Mouse (Mus musculus) heart, postnatal 0 days (tissue): ENCODE measurements around the gene Lrrc75a. TPM values are rescaled to one million over a fixed set of nuclear protein-coding genes. Genes with fewer than 3 reads are reported as not detected.
A peak's percentile ranks its signal among the peaks of the same experiment; 100 is the strongest.

Experiments used
- ATAC-seq: fragments of 200-750 bp; cut with Nextera tagmentation; 2 replicates; pipeline ENCODE4 v1.8.0; 2017; ENCODE audit warnings: low read depth, moderate number of reproducible peaks, moderate library complexity; ENCODE audit not compliant: insufficient read depth
- DNase-seq: peaks from one replicate; pipeline ENCODE4 v3.0.0-alpha.2; 2016; ENCODE audit warnings: low spot score
- H3K27ac ChIP-seq: fragments of 300-500 bp; sonication (generic); 2 replicates; pipeline ENCODE4 v1.5.1; 2014; ENCODE audit warnings: low read depth, mild to moderate bottlenecking
- H3K27me3 ChIP-seq: fragments of 300-500 bp; sonication (generic); 2 replicates; pipeline ENCODE4 v1.6.1; 2014; ENCODE audit warnings: low read length, mixed read lengths; ENCODE audit not compliant: control insufficient read depth, insufficient read depth
- H3K36me3 ChIP-seq: fragments of 300-500 bp; sonication (generic); replicated peaks from 2 replicates; pipeline ENCODE4 v1.6.1; 2014; ENCODE audit warnings: low read length, mixed read lengths; ENCODE audit not compliant: control insufficient read depth, insufficient read depth
- H3K4me1 ChIP-seq: fragments of 300-500 bp; sonication (generic); 2 replicates; pipeline ENCODE4 v1.6.1; 2014; ENCODE audit warnings: antibody characterized with exemption; ENCODE audit not compliant: control insufficient read depth, insufficient read depth
- H3K4me2 ChIP-seq: fragments of 300-500 bp; sonication (generic); 2 replicates; pipeline ENCODE4 v1.6.1; 2014; ENCODE audit warnings: low read depth, mild to moderate bottlenecking, low read length, moderate library complexity
- H3K4me3 ChIP-seq: fragments of 300-500 bp; sonication (generic); 2 replicates; pipeline ENCODE4 v1.5.1; 2014; ENCODE audit warnings: low read depth, low read length
- H3K9ac ChIP-seq: fragments of 300-500 bp; sonication (generic); replicated peaks from 2 replicates; pipeline ENCODE4 v1.6.1; 2014; ENCODE audit warnings: low read depth, low read length, mixed read lengths
- H3K9me3 ChIP-seq: fragments of 300-500 bp; sonication (generic); replicated peaks from 2 replicates; pipeline ENCODE4 v1.6.1; 2016; ENCODE audit warnings: low read length; ENCODE audit not compliant: control insufficient read depth
- CTCF ChIP-seq: IDR thresholded peaks from 2 replicates; pipeline ENCODE4 v1.5.1; 2016; ENCODE audit warnings: antibody characterized with exemption, control low read depth, low read depth
- EP300 ChIP-seq: IDR thresholded peaks from 2 replicates; pipeline ENCODE4 v1.6.1; 2016; ENCODE audit warnings: antibody characterized with exemption, low read depth
- WGBS: fragments of 180-500 bp; shearing (Covaris S2); extraction: QIAGEN DNeasy Blood & Tissue Kit; methylation state at CpG from one replicate; pipeline ENCODE4 v1.1.7; 2014; 5-methylcytosine and 5-hydroxymethylcytosine counted together
- polyA plus RNA-seq: library from polyadenylated mRNA; unstranded; fragments of >200 nt; fragmentation: Nextera tagmentation; extraction: Ambion mirVana; gene quantifications from 2 replicates; pipeline ENCODE4 v1.2.1, GENCODE M21; 2015
- total RNA-seq: library from RNA; depleted of rRNA; stranded (reverse); fragments of >200 nt; gene quantifications from 2 replicates; pipeline ENCODE4 v1.2.3, GENCODE M21; 2014; ENCODE audit warnings: low replicate concordance

Gene Lrrc75a
- total and polyA plus RNA-seq, 2 experiments from 2014 or later, result 9.6 to 33.9 TPM

DNA sequence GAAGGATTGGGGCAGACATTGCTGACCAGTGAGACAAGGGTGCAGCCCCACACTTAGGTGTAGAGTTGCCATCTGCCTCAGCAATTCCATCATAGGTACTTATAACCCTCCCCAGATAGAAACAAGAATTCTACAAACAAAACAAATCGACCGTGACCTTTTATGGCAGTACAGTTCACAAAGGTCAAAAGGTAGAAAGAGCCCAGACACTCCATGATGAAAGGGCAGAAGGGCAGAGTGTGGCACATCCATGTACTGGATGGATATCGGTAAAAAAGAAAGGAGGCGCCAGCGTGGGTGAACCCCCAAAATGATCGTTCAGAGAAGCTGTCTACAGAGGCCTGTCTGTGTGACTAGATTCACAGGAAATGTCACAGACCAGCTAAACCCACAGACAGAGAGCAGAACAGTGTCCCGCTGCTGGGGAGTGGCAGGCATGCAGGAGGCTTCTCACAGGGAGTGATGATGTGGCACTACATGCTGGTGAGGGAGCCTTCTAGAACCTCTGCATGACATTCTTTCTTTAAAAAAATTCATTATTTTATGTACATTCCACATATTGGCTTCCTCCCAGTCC, 30.5 kb upstream of the Lrrc75a start:
- no peaks in the 10 kb centered on the region for H3K4me1 ChIP-seq
- H3K9me3 ChIP-seq, result no peaks in the 10 kb centered on the region
- no peak overlapping the region for H3K9ac ChIP-seq
- TF ChIP-seq CTCF, result no peak
- no peak for TF ChIP-seq EP300
- no peak overlapping the region for H3K27ac ChIP-seq
- no peak overlapping the region for H3K4me2 ChIP-seq
- ATAC-seq, result no peak
- no peaks in the 10 kb centered on the region for H3K27me3 ChIP-seq
- no peak overlapping the region for H3K4me3 ChIP-seq
- H3K36me3 ChIP-seq, result no peaks in the 10 kb centered on the region
- DNase-seq, result no peak
- WGBS, result 83% methylated on average over 7 of the region's 7 CpGs

GRCm38 (mm10) chr11:62676290-62676596, 27.9 kb upstream of the Lrrc75a start:
- 88% methylated on average over 4 of the region's 4 CpGs for WGBS
- Histone ChIP-seq H3K4me2 (no peak overlapping the region), H3K4me1 (no peaks in the 10 kb centered on the region), H3K36me3 (no peaks in the 10 kb centered on the region), H3K4me3 (no peak overlapping the region), H3K9me3 (no peaks in the 10 kb centered on the region), H3K27ac (no peak overlapping the region), H3K27me3 (no peaks in the 10 kb centered on the region), H3K9ac (no peak overlapping the region)
- no peak for TF ChIP-seq EP300
- TF ChIP-seq CTCF, result no peak
- ATAC-seq (0 out of 2 replicates have a peak, but pooled peaks have one; percentile 15), DNase-seq (no peak)

DNA sequence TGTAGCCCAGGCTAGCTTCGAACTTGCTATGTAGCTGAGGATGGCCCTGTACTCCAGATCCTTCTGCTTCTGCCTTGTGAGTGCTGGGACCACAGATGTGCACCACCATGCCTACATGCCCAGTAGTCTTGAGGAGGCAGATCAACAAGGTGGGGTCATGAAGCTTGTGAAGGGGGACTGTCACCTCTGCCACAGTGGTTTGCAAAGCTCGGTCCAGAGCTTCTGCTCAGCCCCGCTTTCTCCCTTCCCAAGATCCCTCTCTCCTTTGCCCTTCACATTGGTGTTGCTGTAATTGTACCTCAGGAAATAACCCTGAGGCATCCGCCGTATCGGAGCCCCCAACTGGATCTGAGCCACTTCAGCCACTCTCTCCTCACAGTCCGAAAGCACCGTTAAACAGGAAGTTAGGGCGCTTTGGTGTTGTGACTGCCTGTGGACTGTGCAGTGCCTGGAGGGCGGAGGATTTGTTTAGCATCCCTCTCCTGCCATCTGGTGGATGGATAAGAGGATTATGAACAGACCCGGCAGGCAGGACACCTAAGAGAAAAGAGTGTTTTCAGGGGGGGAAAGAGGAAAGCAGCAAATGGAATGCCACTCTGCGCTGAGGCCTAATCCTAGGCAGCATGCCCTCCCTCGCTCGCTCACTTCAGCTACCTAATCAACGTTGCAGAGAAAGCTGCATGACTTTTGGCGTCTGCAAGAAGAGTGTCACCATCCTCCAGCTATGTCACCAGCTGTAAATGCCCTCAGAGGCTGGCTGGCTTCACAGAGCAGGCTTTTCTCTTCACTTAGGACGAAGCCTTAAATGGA, 27.4 kb upstream of the Lrrc75a start:
- no peaks in the 10 kb centered on the region for H3K36me3 ChIP-seq
- DNase-seq (peak; percentile 93), ATAC-seq (peak; percentile 94)
- H3K27me3 ChIP-seq, result no peaks in the 10 kb centered on the region
- no peaks in the 10 kb centered on the region for H3K4me1 ChIP-seq
- peak overlapping the region; percentile 38 for H3K4me3 ChIP-seq
- TF ChIP-seq EP300 (no peak), CTCF (peak; percentile 91)
- peak overlapping the region; percentile 50; the same call in 1 of the 2 replicates for H3K9ac ChIP-seq
- WGBS, result 15% methylated on average over 17 of the region's 17 CpGs
- H3K9me3 ChIP-seq, result no peaks in the 10 kb centered on the region
- peak overlapping the region; percentile 64 for H3K4me2 ChIP-seq
- H3K27ac ChIP-seq, result no peak overlapping the region

DNA sequence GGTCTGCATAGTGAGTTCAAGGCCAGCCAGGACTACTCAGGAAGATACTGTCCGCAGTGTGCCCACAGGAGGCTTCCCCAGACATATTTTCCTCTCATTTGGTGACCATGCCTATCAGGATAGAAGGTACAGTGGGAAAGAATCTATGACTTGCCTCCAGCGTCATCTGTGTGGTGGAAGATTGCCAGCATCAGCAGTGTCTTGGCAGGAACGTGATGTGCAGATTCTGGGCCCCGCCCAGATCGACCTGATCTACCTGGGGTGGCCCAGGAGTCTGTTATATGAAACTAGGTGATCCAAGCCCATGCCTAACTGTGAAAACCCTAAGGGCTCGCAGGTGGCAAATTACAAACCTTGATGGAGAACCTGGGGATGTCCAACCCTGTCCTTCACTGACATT, 21.7 kb upstream of the Lrrc75a start:
- Histone ChIP-seq H3K9ac (no peak overlapping the region), H3K36me3 (peaks cover 10% of the 10 kb centered on the region; the same call in 1 of the 2 replicates)
- ATAC-seq, result no peak

DNA sequence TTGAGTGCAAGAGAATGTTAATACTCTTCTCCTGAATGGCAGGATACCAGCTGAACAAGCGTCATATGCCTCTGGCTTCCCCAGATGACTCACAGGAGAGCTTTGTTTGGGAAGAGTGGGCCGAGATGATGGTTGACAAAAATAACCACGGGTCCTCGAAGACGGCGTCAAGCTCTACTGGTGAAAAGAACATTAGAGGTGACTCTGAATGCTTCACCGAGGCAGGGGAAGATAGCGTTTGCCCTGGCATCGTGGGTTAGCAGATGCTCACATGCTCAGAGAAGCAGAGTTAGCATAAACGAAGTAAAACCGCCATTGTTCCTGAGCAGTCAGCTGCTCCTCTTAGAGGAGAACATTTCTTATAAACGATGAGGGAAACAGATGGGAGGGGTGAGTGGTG, 21.1 kb upstream of the Lrrc75a start:
- 14% methylated on average over 12 of the region's 12 CpGs for WGBS
- TF ChIP-seq CTCF (no peak), EP300 (no peak)

More for the DNA sequence above, 21.7 kb upstream of the Lrrc75a start:
- no peak overlapping the region; the same call in 1 of the 2 replicates for H3K4me2 ChIP-seq
- no peaks in the 10 kb centered on the region for H3K9me3 ChIP-seq
- no peak overlapping the region for H3K4me3 ChIP-seq
- H3K27me3 ChIP-seq, result no peaks in the 10 kb centered on the region
- H3K27ac ChIP-seq, result no peak overlapping the region
- peaks cover 4% of the 10 kb centered on the region; the same call in 1 of the 2 replicates for H3K4me1 ChIP-seq
- WGBS, result 72% methylated on average over 6 of the region's 6 CpGs
- TF ChIP-seq CTCF (no peak), EP300 (no peak)
- no peak for DNase-seq

More for the DNA sequence above, 21.1 kb upstream of the Lrrc75a start:
- Histone ChIP-seq H3K27ac (no peak overlapping the region), H3K9me3 (no peaks in the 10 kb centered on the region), H3K4me2 (peak overlapping the region; percentile 36), H3K4me3 (no peak overlapping the region), H3K27me3 (no peaks in the 10 kb centered on the region), H3K4me1 (peaks cover 4% of the 10 kb centered on the region; the same call in 1 of the 2 replicates), H3K36me3 (peaks cover 13% of the 10 kb centered on the region; the same call in 1 of the 2 replicates), H3K9ac (no peak overlapping the region)
- DNase-seq, result peak; percentile 12
- ATAC-seq, result no peak
